Mouse (Mus musculus): Measurements from ENCODE around the gene Agt. TPM values are rescaled to one million over a fixed set of nuclear protein-coding genes. Genes with fewer than 3 reads are reported as not detected.
A peak's percentile ranks its signal among the peaks of the same experiment; 100 is the strongest.

Gene Agt
- polyA plus RNA-seq, 1 experiment from 2014 or later = 0.28 TPM

GRCm38 (mm10) chr8:124521946-124522345, 47.6 kb downstream of the Agt start:
- Histone ChIP-seq H3K36me3 (ENCODE audit: control insufficient read depth, insufficient read depth, low read length) (peaks cover 15% of the 10 kb centered on the region), H3K4me2 (replicated peaks; ENCODE audit: low read depth, low read length) (peak overlapping the region; percentile 90; the same call in 1 of the 2 replicates), H3K9ac (ENCODE audit: low read depth, low read length) (peak overlapping the region; percentile 60; the same call in 1 of the 2 replicates), H3K9me3 (ENCODE audit: control insufficient read depth, low read length) (no peaks in the 10 kb centered on the region), H3K27ac (ENCODE audit: low read depth, low read length) (no peak overlapping the region), H3K4me3 (ENCODE audit: low read length) (peak overlapping the region; percentile 64; the same call in 1 of the 2 replicates), H3K27me3 (ENCODE audit: control insufficient read depth, insufficient read depth, low read length) (no peaks in the 10 kb centered on the region), H3K4me1 (ENCODE audit: control insufficient read depth, insufficient read depth, low read length) (peaks cover 11% of the 10 kb centered on the region)
- ATAC-seq (ENCODE audit: low FRiP score, low TSS enrichment) = no peak
- WGBS = 95% methylated on average over 6 of the region's 6 CpGs

GRCm38 (mm10) chr8:124520249-124521080, 49.0 kb downstream of the Agt start, which contains the start of gene Cog2:
Cog2 (plus strand) TSS chr8:124520767.
- Histone ChIP-seq H3K9ac (ENCODE audit: low read depth, low read length) (peak within 1 kb of the TSS; percentile 60), H3K9me3 (ENCODE audit: control insufficient read depth, low read length) (no peaks in the 10 kb centered on the region), H3K27me3 (ENCODE audit: control insufficient read depth, insufficient read depth, low read length) (no peaks in the 10 kb centered on the region), H3K4me3 (ENCODE audit: low read length) (peak within 1 kb of the TSS; percentile 64), H3K4me2 (replicated peaks; ENCODE audit: low read depth, low read length) (peak within 1 kb of the TSS; percentile 90), H3K27ac (ENCODE audit: low read depth, low read length) (no peak within 1 kb of the TSS), H3K4me1 (ENCODE audit: control insufficient read depth, insufficient read depth, low read length) (peaks cover 11% of the 10 kb centered on the region), H3K36me3 (ENCODE audit: control insufficient read depth, insufficient read depth, low read length) (peaks cover 1% of the 10 kb centered on the region)
- 10% methylated on average over 50 of the region's 50 CpGs for WGBS
- ATAC-seq (ENCODE audit: low FRiP score, low TSS enrichment) = peak; percentile 100

GRCm38 (mm10) chr8:124517142-124517541, 52.4 kb downstream of the Agt start:
- H3K9me3 ChIP-seq (ENCODE audit: control insufficient read depth, low read length) = no peaks in the 10 kb centered on the region
- no peak overlapping the region for H3K4me2 ChIP-seq (replicated peaks; ENCODE audit: low read depth, low read length)
- peaks cover 10% of the 10 kb centered on the region for H3K4me1 ChIP-seq (ENCODE audit: control insufficient read depth, insufficient read depth, low read length)
- no peak overlapping the region for H3K9ac ChIP-seq (ENCODE audit: low read depth, low read length)
- no peaks in the 10 kb centered on the region for H3K36me3 ChIP-seq (ENCODE audit: control insufficient read depth, insufficient read depth, low read length)
- H3K4me3 ChIP-seq (ENCODE audit: low read length) = no peak overlapping the region
- H3K27me3 ChIP-seq (ENCODE audit: control insufficient read depth, insufficient read depth, low read length) = no peaks in the 10 kb centered on the region
- WGBS = 71% methylated on average over 6 of the region's 6 CpGs
- H3K27ac ChIP-seq (ENCODE audit: low read depth, low read length) = no peak overlapping the region
- ATAC-seq (ENCODE audit: low FRiP score, low TSS enrichment) = no peak

GRCm38 (mm10) chr8:124516525-124516924, 53.0 kb downstream of the Agt start:
- Histone ChIP-seq H3K9ac (ENCODE audit: low read depth, low read length) (no peak overlapping the region), H3K9me3 (ENCODE audit: control insufficient read depth, low read length) (no peaks in the 10 kb centered on the region), H3K27ac (ENCODE audit: low read depth, low read length) (no peak overlapping the region), H3K4me2 (replicated peaks; ENCODE audit: low read depth, low read length) (no peak overlapping the region), H3K27me3 (ENCODE audit: control insufficient read depth, insufficient read depth, low read length) (no peaks in the 10 kb centered on the region), H3K4me3 (ENCODE audit: low read length) (no peak overlapping the region), H3K4me1 (ENCODE audit: control insufficient read depth, insufficient read depth, low read length) (peaks cover 4% of the 10 kb centered on the region), H3K36me3 (ENCODE audit: control insufficient read depth, insufficient read depth, low read length) (no peaks in the 10 kb centered on the region)
- ATAC-seq (ENCODE audit: low FRiP score, low TSS enrichment) = no peak
- 69% methylated on average over 6 of the region's 6 CpGs for WGBS

GRCm38 (mm10) chr8:124516039-124516438, 53.5 kb downstream of the Agt start:
- no peak for ATAC-seq (ENCODE audit: low FRiP score, low TSS enrichment)
- H3K9ac ChIP-seq (ENCODE audit: low read depth, low read length) = no peak overlapping the region
- H3K27ac ChIP-seq (ENCODE audit: low read depth, low read length) = no peak overlapping the region
- no peak overlapping the region for H3K4me2 ChIP-seq (replicated peaks; ENCODE audit: low read depth, low read length)
- no peaks in the 10 kb centered on the region for H3K36me3 ChIP-seq (ENCODE audit: control insufficient read depth, insufficient read depth, low read length)
- H3K4me3 ChIP-seq (ENCODE audit: low read length) = no peak overlapping the region
- H3K27me3 ChIP-seq (ENCODE audit: control insufficient read depth, insufficient read depth, low read length) = 0 out of 2 replicates have a peak, but pooled peaks cover 2% of the 10 kb centered on the region
- H3K9me3 ChIP-seq (ENCODE audit: control insufficient read depth, low read length) = no peaks in the 10 kb centered on the region
- whole genome bisulfite sequencing = 67% methylated on average over 3 of the region's 3 CpGs
- H3K4me1 ChIP-seq (ENCODE audit: control insufficient read depth, insufficient read depth, low read length) = no peaks in the 10 kb centered on the region

GRCm38 (mm10) chr8:124509156-124509555, 60.4 kb downstream of the Agt start:
- Histone ChIP-seq H3K4me1 (ENCODE audit: control insufficient read depth, insufficient read depth, low read length) (no peaks in the 10 kb centered on the region), H3K27ac (ENCODE audit: low read depth, low read length) (no peak overlapping the region), H3K9ac (ENCODE audit: low read depth, low read length) (no peak overlapping the region), H3K4me3 (ENCODE audit: low read length) (no peak overlapping the region), H3K9me3 (ENCODE audit: control insufficient read depth, low read length) (no peaks in the 10 kb centered on the region), H3K36me3 (ENCODE audit: control insufficient read depth, insufficient read depth, low read length) (no peaks in the 10 kb centered on the region), H3K4me2 (replicated peaks; ENCODE audit: low read depth, low read length) (no peak overlapping the region), H3K27me3 (ENCODE audit: control insufficient read depth, insufficient read depth, low read length) (0 out of 2 replicates have a peak, but pooled peaks cover 2% of the 10 kb centered on the region)
- ATAC-seq (ENCODE audit: low FRiP score, low TSS enrichment) = no peak
- 69% methylated on average over 3 of the region's 3 CpGs for WGBS

GRCm38 (mm10) chr8:124508321-124508695, 61.2 kb downstream of the Agt start:
- Histone ChIP-seq H3K4me2 (replicated peaks; ENCODE audit: low read depth, low read length) (no peak overlapping the region), H3K27ac (ENCODE audit: low read depth, low read length) (no peak overlapping the region)
- no peak for ATAC-seq (ENCODE audit: low FRiP score, low TSS enrichment)

GRCm38 (mm10) chr8:124507572-124508320, 61.8 kb downstream of the Agt start:
- no peaks in the 10 kb centered on the region; the same call in 1 of the 2 replicates for H3K9me3 ChIP-seq (ENCODE audit: control insufficient read depth, low read length)
- no peak for ATAC-seq (ENCODE audit: low FRiP score, low TSS enrichment)
- 76% methylated on average over 8 of the region's 8 CpGs for WGBS

More at GRCm38 (mm10) chr8:124508321-124508695, 61.2 kb downstream of the Agt start:
- Histone ChIP-seq H3K36me3 (ENCODE audit: control insufficient read depth, insufficient read depth, low read length) (no peaks in the 10 kb centered on the region), H3K4me1 (ENCODE audit: control insufficient read depth, insufficient read depth, low read length) (no peaks in the 10 kb centered on the region), H3K4me3 (ENCODE audit: low read length) (no peak overlapping the region), H3K9ac (ENCODE audit: low read depth, low read length) (no peak overlapping the region), H3K27me3 (ENCODE audit: control insufficient read depth, insufficient read depth, low read length) (0 out of 2 replicates have a peak, but pooled peaks cover 2% of the 10 kb centered on the region), H3K9me3 (ENCODE audit: control insufficient read depth, low read length) (no peaks in the 10 kb centered on the region; the same call in 1 of the 2 replicates)
- 80% methylated on average over 6 of the region's 6 CpGs for WGBS

More at GRCm38 (mm10) chr8:124507572-124508320, 61.8 kb downstream of the Agt start:
- Histone ChIP-seq H3K9ac (ENCODE audit: low read depth, low read length) (no peak overlapping the region), H3K4me3 (ENCODE audit: low read length) (no peak overlapping the region), H3K4me1 (ENCODE audit: control insufficient read depth, insufficient read depth, low read length) (no peaks in the 10 kb centered on the region), H3K27me3 (ENCODE audit: control insufficient read depth, insufficient read depth, low read length) (0 out of 2 replicates have a peak, but pooled peaks cover 2% of the 10 kb centered on the region), H3K27ac (ENCODE audit: low read depth, low read length) (no peak overlapping the region), H3K4me2 (replicated peaks; ENCODE audit: low read depth, low read length) (no peak overlapping the region), H3K36me3 (ENCODE audit: control insufficient read depth, insufficient read depth, low read length) (no peaks in the 10 kb centered on the region)
